Mouse (Mus musculus): ENCODE results near the gene Rimbp2.
"Not testable (repeated sequence)": the region's sequence is repeated elsewhere in the genome, so short reads cannot be mapped to it uniquely, and the experiment has no call there.

The Rimbp2 gene

GRCm38 (mm10) chr5:128746261-128746660 lies 207.0 kb downstream of the Rimbp2 start:
- no peak for DNase-seq (ENCODE audit: low spot score in 2 of 2)

- no peak for DNase-seq (ENCODE audit: low spot score in 2 of 2)
Observed at GRCm38 (mm10) chr5:128745206-128745605, 208.1 kb downstream of the Rimbp2 start.

GRCm38 (mm10) chr5:128744351-128744750 lies 208.9 kb downstream of the Rimbp2 start:
- DNase-seq (ENCODE audit: low spot score in 2 of 2), result no peak

- no peak for DNase-seq (ENCODE audit: low spot score in 2 of 2)
Observed at GRCm38 (mm10) chr5:128739838-128740171, 213.5 kb downstream of the Rimbp2 start.

GRCm38 (mm10) chr5:128739168-128739837 lies 214.0 kb downstream of the Rimbp2 start:
- DNase-seq (ENCODE audit: low spot score in 2 of 2), result no peak

- DNase-seq (ENCODE audit: low spot score in 2 of 2), result no peak
Observed at GRCm38 (mm10) chr5:128735921-128736320, 217.4 kb downstream of the Rimbp2 start.

- peak in 1 of 2 experiments; percentile 6 for DNase-seq (ENCODE audit: low spot score in 2 of 2)
Observed at GRCm38 (mm10) chr5:128733955-128734354, 219.3 kb downstream of the Rimbp2 start.

GRCm38 (mm10) chr5:128732416-128733014 lies 220.8 kb downstream of the Rimbp2 start:
- DNase-seq (ENCODE audit: low spot score in 2 of 2), result no peak

GRCm38 (mm10) chr5:128730634-128731033 lies 222.7 kb downstream of the Rimbp2 start:
- DNase-seq (ENCODE audit: low spot score in 2 of 2), result peak in 1 of 2 experiments; percentile 10

- no peak for DNase-seq (ENCODE audit: low spot score in 2 of 2)
Observed at GRCm38 (mm10) chr5:128729341-128729740, 223.9 kb downstream of the Rimbp2 start.

- not testable (repeated sequence) for DNase-seq (ENCODE audit: low spot score in 2 of 2)
Observed at GRCm38 (mm10) chr5:128720461-128720860, 232.8 kb downstream of the Rimbp2 start.

- DNase-seq (ENCODE audit: low spot score in 2 of 2), result no peak
Observed at GRCm38 (mm10) chr5:128715171-128715570, 238.1 kb downstream of the Rimbp2 start.

GRCm38 (mm10) chr5:128711847-128712246 lies 241.4 kb downstream of the Rimbp2 start:
- no peak for DNase-seq (ENCODE audit: low spot score in 2 of 2)

GRCm38 (mm10) chr5:128710596-128710995 lies 242.7 kb downstream of the Rimbp2 start:
- no peak for DNase-seq (ENCODE audit: low spot score in 2 of 2)

GRCm38 (mm10) chr5:128708929-128709328 lies 244.4 kb downstream of the Rimbp2 start:
- DNase-seq (ENCODE audit: low spot score in 2 of 2), result no peak
